Mouse (Mus musculus) MEL (cell line): Measurements from ENCODE around the gene Zscan2. TPM values are rescaled to one million over a fixed set of nuclear protein-coding genes. Genes with fewer than 3 reads are reported as not detected.

ENCODE experiments used
- DNase-seq: peaks from one replicate; pipeline ENCODE4 v3.0.0; 2011; ENCODE audit warnings: low read depth, low spot score
- H3K27ac ChIP-seq: 2 replicates; pipeline ENCODE4 v1.5.1; 2012; ENCODE audit warnings: low read depth, mild to moderate bottlenecking, control low read depth, low read length, moderate library complexity; ENCODE audit not compliant: control insufficient read depth
- H3K27me3 ChIP-seq, 2 experiments: fragments of 150-350 bp in 1 of 2; sonication (generic) in 1 of 2; 2 replicates each; pipeline ENCODE4 v1.6.1; 2012; ENCODE audit warnings: low read length in 2 of 2, mild to moderate bottlenecking in 2 of 2, improper control_type of control experiment in 1 of 2, moderate library complexity in 1 of 2; ENCODE audit not compliant: insufficient read depth in 2 of 2, control insufficient read depth in 1 of 2
- H3K36me3 ChIP-seq, 2 experiments: 2 replicates each; pipeline ENCODE4 v1.6.1; 2012 to 2014; ENCODE audit warnings: low read length in 2 of 2, improper control_type of control experiment in 1 of 2, inconsistent platforms in 1 of 2, mild to moderate bottlenecking in 1 of 2; ENCODE audit not compliant: insufficient read depth in 2 of 2, control insufficient read depth in 1 of 2
- H3K4me1 ChIP-seq, 2 experiments: fragments of 150-350 bp in 1 of 2; sonication (generic) in 1 of 2; 2 replicates each; pipeline ENCODE4 v1.6.1; 2012; ENCODE audit warnings: low read length in 2 of 2, improper control_type of control experiment in 1 of 2, mild to moderate bottlenecking in 1 of 2; ENCODE audit not compliant: insufficient read depth in 2 of 2, control insufficient read depth in 1 of 2
- H3K4me3 ChIP-seq, 2 experiments: fragments of 150-350 bp in 1 of 2; sonication (generic) in 1 of 2; 2 replicates each; pipeline ENCODE4 v1.5.1; 2012; ENCODE audit warnings: low read depth in 2 of 2, low read length in 2 of 2, mild to moderate bottlenecking in 2 of 2, moderate library complexity in 2 of 2, control low read depth in 1 of 2, improper control_type of control experiment in 1 of 2; ENCODE audit not compliant: control insufficient read depth in 1 of 2, insufficient read depth in 1 of 2
- H3K79me2 ChIP-seq: 2 replicates; pipeline ENCODE4 v1.6.1; 2012; ENCODE audit warnings: mild to moderate bottlenecking, low read length, moderate library complexity; ENCODE audit not compliant: control insufficient read depth, poor library complexity, insufficient read depth
- H3K9ac ChIP-seq: 2 replicates; pipeline ENCODE4 v1.6.1; 2012; ENCODE audit warnings: low read depth, mild to moderate bottlenecking, control low read depth, low read length, moderate library complexity; ENCODE audit not compliant: control insufficient read depth, poor library complexity, severe bottlenecking
- H3K9me3 ChIP-seq: fragments of 150-350 bp; sonication (generic); replicated peaks from 2 replicates; pipeline ENCODE4 v1.6.1; 2012; ENCODE audit warnings: mild to moderate bottlenecking, low read length, improper control_type of control experiment, moderate library complexity; ENCODE audit not compliant: insufficient read depth
- BHLHE40 ChIP-seq: IDR thresholded peaks from 2 replicates; pipeline ENCODE4 v1.6.1; 2012; ENCODE audit warnings: low read depth, mild to moderate bottlenecking, inconsistent platforms, low read length, improper control_type of control experiment, borderline replicate concordance
- CHD2 ChIP-seq: IDR thresholded peaks from 2 replicates; pipeline ENCODE4 v1.6.1; 2011; ENCODE audit warnings: low read length, improper control_type of control experiment
- E2F4 ChIP-seq: IDR thresholded peaks from 2 replicates; pipeline ENCODE4 v1.6.1; 2011; ENCODE audit warnings: low read depth, low read length, improper control_type of control experiment, borderline replicate concordance
- ELF1 ChIP-seq: IDR thresholded peaks from 2 replicates; pipeline ENCODE4 v1.6.1; 2014; ENCODE audit warnings: low read depth, mild to moderate bottlenecking, inconsistent platforms, low read length, improper control_type of control experiment, moderate library complexity
- EP300 ChIP-seq, 2 experiments: IDR thresholded peaks; 2 replicates each; pipeline ENCODE4 v1.6.1; 2011; ENCODE audit warnings: improper control_type of control experiment in 2 of 2, low read length in 2 of 2, low read depth in 1 of 2, mild to moderate bottlenecking in 1 of 2
- ETS1 ChIP-seq: IDR thresholded peaks from 2 replicates; pipeline ENCODE4 v1.6.1; 2012; ENCODE audit warnings: low read depth, mild to moderate bottlenecking, inconsistent platforms, low read length, improper control_type of control experiment, moderate library complexity
- JUND ChIP-seq: IDR thresholded peaks from 2 replicates; pipeline ENCODE4 v1.6.1; 2011; ENCODE audit warnings: low read depth, mild to moderate bottlenecking, improper control_type of control experiment, low read length
- MAX ChIP-seq: IDR thresholded peaks from 2 replicates; pipeline ENCODE4 v1.6.1; 2011; ENCODE audit warnings: low read length, improper control_type of control experiment
- MXI1 ChIP-seq: IDR thresholded peaks from 2 replicates; pipeline ENCODE4 v1.6.1; 2011; ENCODE audit warnings: mild to moderate bottlenecking, low read depth, low read length, improper control_type of control experiment
- MYB ChIP-seq: IDR thresholded peaks from 2 replicates; pipeline ENCODE4 v1.6.1; 2011; ENCODE audit warnings: mild to moderate bottlenecking, low read depth, low read length, improper control_type of control experiment
- NELFE ChIP-seq: IDR thresholded peaks from 2 replicates; pipeline ENCODE4 v1.6.1; 2011; ENCODE audit warnings: low read depth, low read length, improper control_type of control experiment
- NRF1 ChIP-seq: IDR thresholded peaks from 2 replicates; pipeline ENCODE4 v1.6.1; 2014; ENCODE audit warnings: low read depth, mild to moderate bottlenecking, inconsistent platforms, low read length, improper control_type of control experiment, moderate library complexity; ENCODE audit not compliant: poor library complexity, insufficient read depth, severe bottlenecking
- POLR2AphosphoS2 ChIP-seq: IDR thresholded peaks from 2 replicates; pipeline ENCODE4 v1.6.1; 2011; ENCODE audit warnings: low read length, improper control_type of control experiment
- SMC3 ChIP-seq: IDR thresholded peaks from 2 replicates; pipeline ENCODE4 v1.6.1; 2011; ENCODE audit warnings: low read depth, low read length, improper control_type of control experiment
- TCF12 ChIP-seq: IDR thresholded peaks from 2 replicates; pipeline ENCODE4 v1.6.1; 2014; ENCODE audit warnings: low read depth, mild to moderate bottlenecking, inconsistent platforms, low read length, improper control_type of control experiment, moderate library complexity
- ZC3H11A ChIP-seq: IDR thresholded peaks from 2 replicates; pipeline ENCODE4 v1.6.1; 2012; ENCODE audit warnings: low read depth, mild to moderate bottlenecking, inconsistent platforms, low read length, improper control_type of control experiment
- ZMIZ1 ChIP-seq: IDR thresholded peaks from 2 replicates; pipeline ENCODE4 v1.6.1; 2012; ENCODE audit warnings: low read depth, mild to moderate bottlenecking, inconsistent platforms, low read length, improper control_type of control experiment, moderate library complexity
- ZNF384 ChIP-seq: IDR thresholded peaks from 2 replicates; pipeline ENCODE4 v1.6.1; 2012; ENCODE audit warnings: low read depth, mild to moderate bottlenecking, inconsistent platforms, low read length, improper control_type of control experiment
- polyA plus RNA-seq, 2 experiments: library from polyadenylated mRNA; stranded (reverse) in 1 of 2; unstranded in 1 of 2; fragments of >175 nt in 1 of 2; fragments of >200 nt in 1 of 2; gene quantifications; 2 replicates each; pipeline versions ENCODE4 v1.2.1 to v1.2.4; 2012; ENCODE audit warnings: low replicate concordance in 2 of 2, low read depth in 1 of 2; ENCODE audit not compliant: insufficient read length in 2 of 2, insufficient read depth in 1 of 2, missing spikeins in 1 of 2
- total RNA-seq: library from RNA; depleted of rRNA; stranded (reverse); fragments of 300-350 nt; gene quantifications from 2 replicates; pipeline ENCODE4 v1.2.3, GENCODE M21; 2012

Gene Zscan2
- total and polyA plus RNA-seq, 3 experiments, result 1.2 to 2.4 TPM; not detected in 1

GRCm38 (mm10) chr7:80863520-80863919, 2.8 kb downstream of the Zscan2 start:
- no peak for DNase-seq
- Histone ChIP-seq H3K9ac (no peak overlapping the region), H3K27me3 (no peaks in the 10 kb centered on the region), H3K79me2 (no peaks in the 10 kb centered on the region), H3K4me1 (peaks cover 17 to 30% of the 10 kb centered on the region in 2 experiments), H3K27ac (no peak overlapping the region), H3K36me3 (peaks cover 0 to 28% of the 10 kb centered on the region in 2 experiments; a peak in 2 of 4 replicates), H3K9me3 (no peaks in the 10 kb centered on the region), H3K4me3 (no peak overlapping the region)
- TF ChIP-seq POLR2AphosphoS2 (no peak), EP300 (IDR thresholded peaks at IDR 0.05; ENCODE audit: low read depth in 1 of 2, low read length in 2 of 2) (no peak), ELF1 (no peak), E2F4 (no peak), MAX (no peak), ZC3H11A (no peak), CHD2 (no peak), ZNF384 (no peak), MXI1 (no peak), SMC3 (no peak), NRF1 (no peak)

GRCm38 (mm10) chr7:80864151-80864550, 3.4 kb downstream of the Zscan2 start:
- peaks cover 0 to 28% of the 10 kb centered on the region in 2 experiments; a peak in 2 of 4 replicates for H3K36me3 ChIP-seq
- TF ChIP-seq TCF12, result no peak
- TF ChIP-seq BHLHE40, result no peak
- no peak for TF ChIP-seq ETS1
- no peak for TF ChIP-seq ZMIZ1
- TF ChIP-seq MYB, result no peak
- TF ChIP-seq NELFE, result no peak
- TF ChIP-seq JUND, result no peak
- no peak overlapping the region for H3K27ac ChIP-seq
- H3K79me2 ChIP-seq, result no peaks in the 10 kb centered on the region
- no peak for DNase-seq
- H3K9ac ChIP-seq, result no peak overlapping the region
- no peaks in the 10 kb centered on the region for H3K27me3 ChIP-seq
- H3K4me3 ChIP-seq, result no peak overlapping the region
- peaks cover 17 to 30% of the 10 kb centered on the region in 2 experiments for H3K4me1 ChIP-seq
- no peaks in the 10 kb centered on the region for H3K9me3 ChIP-seq
